Mouse (Mus musculus): ENCODE data around the gene Lss.

Lss gene

GRCm38 (mm10) chr10:76531375-76531774, at the start of gene Lss:
Gene Lss, plus strand, starts transcription at chr10:76531588.
- peak; percentile 95 for DNase-seq (ENCODE audit: low read depth, low spot score)

DNA sequence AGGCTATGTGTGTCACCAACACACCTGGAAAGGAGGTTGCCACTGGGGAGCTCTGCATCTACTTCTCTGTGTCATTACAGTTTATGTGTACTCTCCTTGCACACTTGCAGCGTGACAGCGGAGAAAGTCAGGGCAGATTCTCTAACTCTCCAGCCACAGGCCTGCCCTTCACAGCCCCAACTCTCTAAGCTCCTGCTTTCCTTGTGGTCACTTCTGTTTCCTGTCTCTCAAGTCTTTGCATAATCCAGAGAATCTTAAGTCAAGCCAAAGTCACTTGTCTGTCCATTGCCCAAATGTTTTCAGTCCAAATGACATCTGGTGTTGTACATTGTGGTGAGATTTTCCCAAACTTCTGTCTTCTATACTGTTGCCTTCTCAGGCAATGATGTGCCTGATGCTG, 45.1 kb upstream of the Lss start:
- no peak for DNase-seq (ENCODE audit: low read depth, low spot score)

DNA sequence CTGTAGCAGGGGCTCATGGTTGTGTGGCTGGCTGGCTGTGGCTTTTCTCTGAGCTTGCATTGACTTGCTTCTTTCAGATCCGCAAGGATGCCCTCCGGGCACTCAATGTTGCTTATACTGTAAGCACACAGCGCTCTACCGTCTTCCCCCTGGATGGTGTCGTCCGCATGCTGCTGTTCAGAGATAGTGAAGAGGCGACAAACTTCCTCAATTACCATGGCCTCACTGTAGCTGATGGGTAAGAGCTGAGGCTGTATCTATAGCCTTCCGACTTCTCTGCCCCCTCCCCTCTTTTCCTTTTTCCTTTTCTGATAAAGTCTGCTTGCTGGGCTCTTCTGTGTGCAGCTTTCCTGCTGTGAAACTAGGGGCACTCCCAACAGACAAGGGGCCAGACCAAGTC, 43.1 kb upstream of the Lss start:
- DNase-seq (ENCODE audit: low read depth, low spot score) = no peak

DNA sequence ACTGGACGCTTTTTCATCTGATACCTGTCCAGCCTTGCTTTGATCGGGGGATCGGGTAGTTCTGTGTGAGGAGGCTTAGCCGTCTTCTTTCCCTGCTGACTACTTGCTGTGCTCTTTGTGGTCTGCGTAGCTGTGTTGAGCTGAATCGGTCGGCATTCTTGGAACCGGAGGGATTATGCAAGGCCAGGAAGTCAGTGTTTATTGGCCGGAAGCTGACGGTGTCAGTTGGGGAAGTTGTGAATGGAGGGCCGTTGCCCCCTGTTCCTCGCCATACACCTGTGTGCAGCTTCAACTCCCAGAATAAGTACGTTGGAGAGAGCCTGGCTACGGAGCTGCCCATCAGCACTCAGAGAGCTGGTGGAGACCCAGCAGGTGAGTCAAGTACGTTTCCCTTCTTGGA, 42.2 kb upstream of the Lss start:
- no peak for DNase-seq (ENCODE audit: low read depth, low spot score)

DNA sequence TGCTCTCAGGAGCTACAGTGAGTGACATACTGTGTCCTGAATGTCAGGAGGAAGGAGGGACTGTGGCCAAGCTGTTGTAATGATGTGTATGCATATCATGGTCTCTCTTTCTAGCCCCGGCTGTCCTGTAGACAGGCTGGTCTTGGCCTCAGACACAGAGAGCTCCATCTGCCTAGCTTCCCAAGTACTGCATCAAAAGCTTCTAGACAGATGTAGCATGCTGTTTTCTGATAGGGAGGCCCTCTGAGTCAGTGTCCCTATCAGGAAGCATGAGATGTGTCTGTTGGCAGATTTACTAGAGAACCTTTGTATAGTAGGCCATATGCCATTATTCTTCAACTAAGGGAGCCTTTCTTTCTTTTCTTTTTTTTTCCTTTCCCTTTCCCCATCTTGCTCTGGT, 37.9 kb upstream of the Lss start:
- DNase-seq (ENCODE audit: low read depth, low spot score) = no peak

GRCm38 (mm10) chr10:76495501-76495900, 35.9 kb upstream of the Lss start:
- DNase-seq (ENCODE audit: low read depth, low spot score) = no peak

- no peak for DNase-seq (ENCODE audit: low read depth, low spot score)
Measured at GRCm38 (mm10) chr10:76496366-76496765, 35.0 kb upstream of the Lss start.

DNA sequence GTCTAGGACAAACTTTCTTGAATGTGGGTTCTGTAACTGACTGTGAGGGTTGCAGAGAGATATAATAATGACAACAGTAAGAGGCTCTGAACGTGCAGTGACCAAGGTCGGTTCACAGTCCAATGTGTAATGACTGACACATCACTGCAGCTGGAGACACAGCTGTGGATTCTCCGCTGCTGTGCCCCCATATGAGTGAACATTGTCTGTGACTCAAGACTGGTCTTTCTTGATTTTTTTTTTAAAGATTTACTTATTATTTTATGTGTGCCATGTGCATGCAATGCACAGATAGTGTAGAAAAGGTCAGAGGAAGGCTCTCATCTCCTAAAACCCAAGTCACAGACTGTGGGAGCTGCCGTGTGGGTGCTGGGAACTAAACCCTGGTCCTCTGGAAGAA, 33.9 kb upstream of the Lss start:
- DNase-seq (ENCODE audit: low read depth, low spot score) = no peak

- no peak for DNase-seq (ENCODE audit: low read depth, low spot score)
Measured at GRCm38 (mm10) chr10:76504271-76504943, 27.0 kb upstream of the Lss start.

DNA sequence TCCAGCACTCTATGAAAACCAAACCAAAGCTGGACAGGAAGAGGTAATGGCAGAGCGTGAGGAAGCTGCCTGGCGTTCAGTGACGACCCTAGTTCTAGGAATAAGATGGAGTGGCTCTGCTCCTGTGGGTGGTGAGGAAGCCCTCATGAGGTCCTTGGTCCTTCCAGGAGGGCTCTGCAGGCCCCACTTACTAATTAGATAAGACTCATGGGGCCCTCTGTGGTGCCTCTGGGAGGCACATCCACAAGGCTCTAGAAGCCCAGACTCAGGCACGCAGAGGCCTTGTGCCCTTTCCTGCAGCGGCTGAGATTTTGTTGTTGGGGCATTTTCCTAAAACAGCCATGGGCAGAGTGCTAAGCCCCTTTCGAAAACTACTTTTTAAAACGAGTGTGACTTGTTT, 25.5 kb upstream of the Lss start:
- no peak for DNase-seq (ENCODE audit: low read depth, low spot score)

- DNase-seq (ENCODE audit: low read depth, low spot score) = peak; percentile 67
Measured at GRCm38 (mm10) chr10:76512965-76513583, 18.3 kb upstream of the Lss start.

GRCm38 (mm10) chr10:76530922-76531321, 466 bp upstream of the Lss start:
- no peak for DNase-seq (ENCODE audit: low read depth, low spot score)

DNA sequence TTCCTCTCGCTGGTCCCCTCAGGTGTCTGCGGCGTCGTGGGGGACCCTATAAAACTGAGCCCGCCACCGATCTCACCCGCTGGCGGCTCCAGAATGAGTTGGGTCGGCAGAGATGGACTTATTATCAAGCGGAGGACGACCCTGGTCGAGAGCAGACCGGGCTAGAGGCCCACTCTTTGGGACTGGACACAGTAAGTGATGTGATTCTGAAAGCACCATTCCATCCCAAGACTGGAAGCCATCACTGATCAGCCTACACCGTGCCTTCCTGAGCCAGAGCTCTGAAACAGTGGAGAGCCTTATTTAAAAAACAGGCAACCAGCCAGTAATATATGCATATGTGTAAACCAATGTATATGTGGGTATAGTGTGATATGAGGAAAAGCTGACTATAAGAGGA, 440 bp downstream of the Lss start:
- no peak for DNase-seq (ENCODE audit: low read depth, low spot score)

DNA sequence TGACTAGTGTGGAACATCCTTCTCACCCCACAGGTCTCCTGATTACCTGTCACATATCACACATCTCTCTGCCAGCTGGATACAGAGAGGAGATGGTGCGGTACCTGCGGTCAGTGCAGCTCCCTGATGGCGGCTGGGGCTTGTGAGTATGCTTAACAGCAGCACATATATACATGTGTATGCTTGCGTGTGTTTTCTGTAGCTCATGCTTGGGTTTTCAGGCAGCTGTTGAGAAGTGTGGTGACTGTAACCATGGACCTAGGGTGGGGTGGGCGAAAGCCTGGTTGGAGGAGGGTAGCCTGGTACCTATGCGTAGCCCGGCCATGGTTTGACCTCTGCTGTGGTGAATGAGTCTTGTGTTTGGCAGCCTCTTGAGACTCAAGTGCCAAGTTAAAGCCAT, 4.1 kb downstream of the Lss start:
- DNase-seq (ENCODE audit: low read depth, low spot score) = no peak

DNA sequence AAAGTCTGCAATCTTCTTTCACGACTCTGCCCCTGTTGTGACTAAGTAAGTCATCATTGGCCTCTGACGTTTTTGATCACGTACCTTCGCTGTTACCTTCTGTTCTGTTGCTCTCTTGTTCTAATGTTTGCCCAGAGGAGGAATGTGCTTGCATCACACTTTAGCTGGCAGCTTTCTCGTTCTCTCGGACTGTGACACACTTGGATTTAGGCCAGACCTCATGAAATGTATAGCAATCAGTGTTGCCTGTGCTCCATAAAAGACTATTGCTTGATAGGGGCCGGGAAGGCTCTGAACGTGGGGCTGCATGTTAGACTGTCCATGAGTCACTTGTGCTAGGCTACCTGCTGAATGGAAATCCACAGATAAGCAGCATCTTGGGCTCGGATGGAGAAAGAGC, 6.2 kb downstream of the Lss start:
- no peak for DNase-seq (ENCODE audit: low read depth, low spot score)

GRCm38 (mm10) chr10:76541336-76542085, 10.1 kb downstream of the Lss start:
- DNase-seq (ENCODE audit: low read depth, low spot score) = no peak

- DNase-seq (ENCODE audit: low read depth, low spot score) = no peak
Measured at GRCm38 (mm10) chr10:76542636-76543375, 11.4 kb downstream of the Lss start.

DNA sequence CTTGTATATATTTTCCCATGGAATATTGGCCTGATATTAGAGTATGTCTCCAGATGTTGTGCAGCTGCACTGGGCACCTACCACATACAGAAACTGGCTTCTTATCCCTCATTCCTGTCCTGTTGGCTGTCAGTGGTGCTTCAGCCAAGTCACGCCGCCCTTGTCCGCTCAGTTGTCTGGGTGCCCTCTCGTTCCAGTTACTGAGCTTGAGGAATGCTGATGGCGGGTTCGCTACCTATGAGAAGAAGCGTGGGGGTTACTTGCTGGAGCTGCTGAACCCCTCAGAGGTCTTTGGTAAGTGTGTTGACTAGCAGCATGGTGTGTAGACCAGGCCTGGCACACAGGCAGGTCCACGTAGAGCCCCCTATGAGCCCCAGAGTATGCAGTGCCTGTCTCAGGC, 15.2 kb downstream of the Lss start:
- no peak for DNase-seq (ENCODE audit: low read depth, low spot score)

DNA sequence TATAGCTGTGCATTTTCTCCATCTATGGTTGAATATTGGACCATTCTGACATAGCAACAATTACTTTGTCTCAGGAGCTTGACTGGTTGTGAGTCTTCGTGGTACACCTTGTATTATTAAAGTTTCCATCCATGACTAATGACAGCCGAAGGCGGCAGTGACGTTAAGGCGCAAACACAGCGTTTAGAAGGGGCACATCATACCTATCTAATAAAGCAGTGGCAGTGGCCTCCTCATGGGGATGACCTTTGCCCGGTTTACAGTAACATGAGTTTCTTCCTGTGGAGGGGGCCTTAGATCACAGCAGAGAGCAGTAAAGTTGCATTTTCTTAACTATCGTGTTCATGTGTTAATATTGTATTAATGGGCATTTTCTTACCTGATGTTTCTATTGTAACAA, 16.8 kb downstream of the Lss start:
- no peak for DNase-seq (ENCODE audit: low read depth, low spot score)

DNA sequence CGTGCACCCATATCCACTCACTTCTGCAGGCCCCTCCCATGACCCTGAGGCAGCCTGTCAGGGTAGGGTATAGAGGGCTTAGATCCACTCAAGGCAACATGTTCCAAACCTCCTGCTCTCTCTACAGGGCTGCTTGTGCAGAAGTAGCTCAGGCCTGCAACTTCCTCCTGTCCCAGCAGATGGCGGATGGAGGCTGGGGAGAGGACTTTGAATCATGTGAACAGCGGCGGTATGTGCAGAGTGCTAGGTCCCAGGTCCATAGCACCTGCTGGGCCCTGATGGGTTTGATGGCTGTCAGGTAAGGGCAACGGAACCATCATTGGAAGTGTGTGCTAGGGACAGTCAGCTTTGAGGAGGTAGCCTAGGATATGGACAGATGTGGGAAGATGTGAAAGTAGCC, 19.1 kb downstream of the Lss start:
- no peak for DNase-seq (ENCODE audit: low read depth, low spot score)

GRCm38 (mm10) chr10:76551556-76551955, 20.2 kb downstream of the Lss start:
- no peak for DNase-seq (ENCODE audit: low read depth, low spot score)

- DNase-seq (ENCODE audit: low read depth, low spot score) = no peak
Measured at GRCm38 (mm10) chr10:76554061-76554460, 22.7 kb downstream of the Lss start.

Measured in retina, postnatal 7 days (tissue).